Mouse (Mus musculus) forebrain, embryonic 11.5 days (tissue): Measurements from ENCODE around the gene Polr2e. TPM values are rescaled to one million over a fixed set of nuclear protein-coding genes. Genes with fewer than 3 reads are reported as not detected.
A peak's percentile ranks its signal among the peaks of the same experiment; 100 is the strongest.

Experiments used
- ATAC-seq: fragments of 200-750 bp; cut with Nextera tagmentation; replicated peaks from 2 replicates; pipeline ENCODE4 v1.8.0; 2017; ENCODE audit warnings: moderate TSS enrichment; ENCODE audit not compliant: low FRiP score
- DNase-seq: peaks from one replicate; pipeline ENCODE4 v3.0.0-alpha.2; 2017; ENCODE audit warnings: low spot score
- H3K27ac ChIP-seq: fragments of 300-500 bp; sonication (generic); 2 replicates; pipeline ENCODE4 v1.5.1; 2014; ENCODE audit warnings: low read depth, low read length
- H3K27me3 ChIP-seq: fragments of 300-500 bp; sonication (generic); 2 replicates; pipeline ENCODE4 v1.6.1; 2014; ENCODE audit warnings: mild to moderate bottlenecking, low read length, mixed read lengths; ENCODE audit not compliant: control insufficient read depth, insufficient read depth
- H3K36me3 ChIP-seq: fragments of 300-500 bp; sonication (generic); 2 replicates; pipeline ENCODE4 v1.6.1; 2014; ENCODE audit warnings: mild to moderate bottlenecking, low read length, moderate library complexity, mixed read lengths; ENCODE audit not compliant: control insufficient read depth, insufficient read depth
- H3K4me1 ChIP-seq: fragments of 300-500 bp; sonication (generic); replicated peaks from 2 replicates; pipeline ENCODE4 v1.6.1; 2014; ENCODE audit warnings: low read length, mixed read lengths; ENCODE audit not compliant: control insufficient read depth, insufficient read depth
- H3K4me2 ChIP-seq: fragments of 300-500 bp; sonication (generic); 2 replicates; pipeline ENCODE4 v1.6.1; 2014; ENCODE audit warnings: low read depth, mild to moderate bottlenecking, low read length, moderate library complexity, mixed read lengths; ENCODE audit not compliant: severe bottlenecking
- H3K4me3 ChIP-seq: fragments of 300-500 bp; sonication (generic); 2 replicates; pipeline ENCODE4 v1.5.1; 2014; ENCODE audit warnings: low read depth, low read length
- H3K9ac ChIP-seq: fragments of 300-500 bp; sonication (generic); 2 replicates; pipeline ENCODE4 v1.6.1; 2014; ENCODE audit warnings: low read length
- H3K9me3 ChIP-seq: fragments of 300-500 bp; sonication (generic); 2 replicates; pipeline ENCODE4 v1.6.1; 2016; ENCODE audit warnings: low read length, mixed read lengths; ENCODE audit not compliant: control insufficient read depth
- WGBS: fragments of 180-500 bp; shearing (Covaris S2); extraction: QIAGEN DNeasy Blood & Tissue Kit; methylation state at CpG from one replicate; pipeline ENCODE4 v1.1.7; 2014; 5-methylcytosine and 5-hydroxymethylcytosine counted together
- polyA plus RNA-seq: library from polyadenylated mRNA; unstranded; fragments of >200 nt; fragmentation: Nextera tagmentation; extraction: Ambion mirVana; gene quantifications from 2 replicates; pipeline ENCODE4 v1.2.1, GENCODE M21; 2014

Gene Polr2e
- polyA plus RNA-seq, 1 experiment from 2014 or later, result 217 TPM

DNA sequence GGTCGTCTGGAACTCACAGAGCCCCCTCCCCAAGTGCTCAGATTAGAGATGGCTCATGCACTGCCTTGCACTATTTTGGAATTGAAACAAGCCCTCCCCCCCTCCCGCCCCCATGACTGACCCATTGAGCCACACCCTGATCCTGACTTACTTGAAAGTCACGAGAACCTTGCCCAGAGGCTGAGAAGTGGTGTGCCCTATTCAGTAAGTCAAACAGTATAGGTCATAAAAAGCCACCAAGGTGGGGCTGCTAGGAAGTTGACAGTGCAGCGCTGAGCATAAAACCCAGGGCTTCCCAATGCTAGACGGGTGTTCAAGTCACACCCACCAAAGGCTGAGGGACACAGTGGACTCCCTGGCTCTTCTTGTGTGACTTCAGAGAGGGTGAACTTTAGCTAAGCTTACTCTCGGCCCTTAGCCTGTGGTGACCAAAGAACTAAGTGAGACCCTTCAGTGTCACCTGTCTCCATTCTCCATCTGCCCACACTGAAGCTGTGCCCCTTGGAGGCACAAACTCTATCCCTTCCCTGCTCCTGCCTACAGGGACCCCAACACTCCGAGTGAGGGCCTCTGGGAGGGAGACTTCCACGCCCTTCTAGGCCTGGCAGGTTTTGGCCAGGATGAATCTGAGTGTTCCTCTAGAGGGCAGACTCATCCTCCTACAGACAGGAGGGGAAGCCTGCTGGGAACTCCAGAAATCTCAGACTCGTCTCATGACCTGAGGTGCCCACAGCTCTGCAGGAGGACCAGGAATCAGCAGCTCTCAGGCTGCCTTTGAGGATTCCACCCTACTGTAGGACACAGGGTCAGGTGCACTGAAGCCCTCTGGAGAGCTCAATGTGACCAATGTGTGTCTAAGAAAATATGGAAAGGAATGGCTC lies 5.8 kb downstream of the Polr2e start:
- DNase-seq (no peak), ATAC-seq (no peak)
- no peak overlapping the region for H3K9ac ChIP-seq
- H3K4me3 ChIP-seq, result no peak overlapping the region
- H3K4me2 ChIP-seq, result no peak overlapping the region
- 57% methylated on average over 9 of the region's 9 CpGs for WGBS
- peaks cover 5% of the 10 kb centered on the region; the same call in 1 of the 2 replicates for H3K36me3 ChIP-seq
- no peaks in the 10 kb centered on the region for H3K9me3 ChIP-seq
- peaks cover 9% of the 10 kb centered on the region for H3K4me1 ChIP-seq
- H3K27me3 ChIP-seq, result no peaks in the 10 kb centered on the region
- no peak overlapping the region for H3K27ac ChIP-seq

DNA sequence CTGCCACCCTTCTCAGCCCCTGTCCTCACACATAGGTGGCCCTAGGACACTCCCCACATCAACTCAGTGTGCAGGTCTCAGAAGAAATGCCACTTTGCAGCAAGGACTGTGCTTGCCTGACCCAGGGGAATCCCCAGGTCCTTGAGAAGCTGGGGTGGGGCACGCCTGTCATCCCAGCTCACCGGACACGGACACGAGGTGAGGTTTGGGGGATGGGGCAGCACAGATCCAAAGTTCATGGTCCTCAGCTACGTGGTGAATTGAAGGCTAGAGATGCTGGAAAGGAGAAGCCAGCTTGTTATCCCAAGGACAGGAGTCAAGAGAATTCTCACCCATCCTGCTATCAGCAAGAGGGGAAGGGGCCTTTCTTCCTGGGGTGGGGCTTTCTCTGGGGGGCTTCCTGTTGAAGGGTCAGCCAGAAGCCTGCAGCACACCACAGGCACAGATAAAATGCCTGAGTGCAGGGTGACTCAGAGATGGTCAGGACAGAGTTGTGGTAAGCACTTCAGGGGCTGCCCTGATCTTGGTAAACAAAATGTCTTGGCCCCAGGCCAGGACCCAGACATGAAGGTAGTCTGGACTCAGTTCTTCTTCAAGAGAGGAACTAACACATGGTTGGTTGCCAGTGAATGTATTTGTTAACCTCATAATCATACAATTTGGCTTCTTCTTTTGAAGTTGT lies 6.7 kb downstream of the Polr2e start:
- Histone ChIP-seq H3K9me3 (no peaks in the 10 kb centered on the region), H3K36me3 (peaks cover 5% of the 10 kb centered on the region; the same call in 1 of the 2 replicates), H3K27ac (no peak overlapping the region), H3K4me1 (peaks cover under 1% of the 10 kb centered on the region), H3K4me2 (no peak overlapping the region), H3K9ac (no peak overlapping the region), H3K27me3 (no peaks in the 10 kb centered on the region), H3K4me3 (no peak overlapping the region)
- 69% methylated on average over 5 of the region's 5 CpGs for WGBS
- DNase-seq (no peak), ATAC-seq (no peak)

DNA sequence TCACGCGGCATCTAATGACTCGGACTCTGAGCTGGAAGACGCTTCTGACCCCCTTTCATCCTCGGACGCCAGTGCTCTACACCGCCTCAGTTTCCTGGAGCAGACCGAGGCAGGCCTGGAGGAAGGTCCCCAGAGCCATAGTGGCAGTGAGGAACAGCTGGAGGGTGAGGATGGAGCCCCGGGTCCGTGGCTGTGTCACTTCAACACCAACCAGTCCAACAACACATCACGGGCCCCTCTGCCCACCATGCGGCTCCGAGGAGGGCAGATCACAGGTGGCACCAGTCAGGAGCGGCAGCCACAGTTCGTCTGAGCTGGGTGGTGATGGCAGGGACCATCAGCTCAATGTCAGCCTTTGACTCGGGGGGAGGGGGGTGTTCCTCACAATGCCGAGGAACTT lies 8.9 kb downstream of the Polr2e start:
- no peak for DNase-seq
- Histone ChIP-seq H3K4me3 (no peak overlapping the region), H3K27ac (no peak overlapping the region), H3K4me2 (no peak overlapping the region), H3K4me1 (no peaks in the 10 kb centered on the region), H3K27me3 (no peaks in the 10 kb centered on the region), H3K36me3 (peaks cover 3% of the 10 kb centered on the region; the same call in 1 of the 2 replicates), H3K9me3 (no peaks in the 10 kb centered on the region), H3K9ac (no peak overlapping the region)
- ATAC-seq, result no peak
- WGBS, result 89% methylated on average over 17 of the region's 17 CpGs

DNA sequence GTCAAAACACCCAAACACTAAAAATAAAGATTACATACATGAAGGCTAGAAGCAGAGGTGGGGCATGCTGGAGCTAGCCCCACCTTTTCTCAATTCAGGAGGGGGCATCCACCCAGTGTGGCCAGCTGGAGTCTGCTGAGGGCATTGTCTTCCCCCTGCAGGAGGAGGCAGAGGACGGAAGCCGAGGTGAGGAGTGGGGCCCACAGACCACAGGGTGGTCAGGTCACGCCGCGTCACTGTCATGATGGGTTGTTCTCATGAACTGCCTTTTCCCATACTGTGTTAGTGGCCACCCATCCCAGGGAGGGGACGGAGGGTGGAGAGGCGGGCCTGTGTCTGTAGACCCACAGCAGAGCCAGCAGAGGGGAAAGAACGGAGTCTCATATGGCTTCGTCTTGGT lies 9.4 kb downstream of the Polr2e start:
- H3K36me3 ChIP-seq, result peaks cover 1% of the 10 kb centered on the region; the same call in 1 of the 2 replicates
- WGBS, result 93% methylated on average over 7 of the region's 9 CpGs
- no peaks in the 10 kb centered on the region for H3K27me3 ChIP-seq
- H3K27ac ChIP-seq, result no peak overlapping the region
- no peak overlapping the region for H3K4me3 ChIP-seq
- no peaks in the 10 kb centered on the region for H3K4me1 ChIP-seq
- H3K9ac ChIP-seq, result no peak overlapping the region
- H3K4me2 ChIP-seq, result no peak overlapping the region
- DNase-seq (no peak), ATAC-seq (no peak)
- no peaks in the 10 kb centered on the region for H3K9me3 ChIP-seq

DNA sequence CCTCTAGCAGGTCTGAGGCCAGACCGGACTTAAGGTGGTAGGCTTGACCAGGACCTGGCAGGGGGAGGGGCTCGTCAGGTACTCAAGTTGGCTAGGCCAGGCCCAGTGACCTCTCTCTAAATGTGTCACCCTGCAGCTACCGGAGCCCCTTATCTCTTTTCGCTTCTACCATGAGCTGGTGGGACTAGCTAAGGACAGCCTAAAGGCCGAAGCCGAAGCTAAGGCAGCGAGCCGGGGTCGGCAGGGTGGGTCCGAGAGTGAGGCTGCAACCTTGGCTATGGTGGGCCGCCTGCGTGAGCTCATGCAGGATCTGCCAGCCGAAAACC lies 11.1 kb downstream of the Polr2e start:
- no peak for ATAC-seq
- Histone ChIP-seq H3K27ac (no peak overlapping the region), H3K9me3 (no peaks in the 10 kb centered on the region), H3K4me1 (no peaks in the 10 kb centered on the region), H3K9ac (no peak overlapping the region), H3K27me3 (no peaks in the 10 kb centered on the region), H3K36me3 (no peaks in the 10 kb centered on the region), H3K4me2 (no peak overlapping the region), H3K4me3 (no peak overlapping the region)
- DNase-seq, result no peak
- 93% methylated on average over 13 of the region's 13 CpGs for WGBS

DNA sequence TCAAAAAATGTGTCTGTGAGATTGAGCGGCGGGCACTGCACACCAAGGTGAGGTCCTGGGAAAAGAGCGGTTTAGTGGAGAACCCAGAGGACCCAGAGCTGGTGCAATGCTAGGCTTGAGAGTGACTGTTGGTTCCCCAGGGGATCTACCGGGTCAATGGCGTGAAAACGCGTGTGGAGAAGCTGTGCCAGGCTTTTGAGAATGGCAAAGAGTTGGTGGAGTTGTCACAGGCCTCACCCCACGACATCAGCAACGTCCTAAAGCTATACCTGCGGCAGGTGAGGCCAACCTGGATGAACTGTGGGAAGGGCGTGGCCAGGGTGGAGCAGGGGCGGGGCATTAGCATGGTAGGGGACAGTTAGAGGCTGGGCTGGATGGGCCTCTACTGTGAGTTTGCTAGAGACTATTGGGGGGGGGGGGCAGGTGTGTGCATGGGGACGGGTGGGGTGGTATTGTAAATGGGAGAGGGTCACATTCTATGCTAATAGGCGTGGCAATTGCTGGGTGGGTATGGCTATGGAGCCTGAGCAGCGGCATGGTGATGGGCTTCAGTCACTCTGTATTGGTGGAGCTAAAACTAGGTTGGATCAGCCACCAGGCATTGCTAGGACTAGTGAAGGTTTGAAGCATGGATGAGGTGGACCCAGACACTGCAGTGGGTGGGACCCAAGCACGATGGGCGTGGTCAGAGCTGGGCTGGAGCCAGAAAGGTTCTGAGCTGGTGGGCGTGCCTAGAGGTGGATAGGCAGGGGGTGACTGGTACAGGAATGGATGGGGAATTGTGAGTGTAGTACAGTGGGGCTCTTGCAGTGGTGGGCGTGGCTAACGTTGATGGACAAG lies 11.7 kb downstream of the Polr2e start:
- 73% methylated on average over 20 of the region's 20 CpGs for WGBS
- Histone ChIP-seq H3K4me3 (no peak overlapping the region), H3K9me3 (no peaks in the 10 kb centered on the region), H3K9ac (no peak overlapping the region), H3K36me3 (no peaks in the 10 kb centered on the region), H3K4me2 (no peak overlapping the region), H3K4me1 (no peaks in the 10 kb centered on the region), H3K27ac (no peak overlapping the region), H3K27me3 (no peaks in the 10 kb centered on the region)
- DNase-seq (no peak), ATAC-seq (0 out of 2 replicates have a peak, but pooled peaks have one; percentile 43)

DNA sequence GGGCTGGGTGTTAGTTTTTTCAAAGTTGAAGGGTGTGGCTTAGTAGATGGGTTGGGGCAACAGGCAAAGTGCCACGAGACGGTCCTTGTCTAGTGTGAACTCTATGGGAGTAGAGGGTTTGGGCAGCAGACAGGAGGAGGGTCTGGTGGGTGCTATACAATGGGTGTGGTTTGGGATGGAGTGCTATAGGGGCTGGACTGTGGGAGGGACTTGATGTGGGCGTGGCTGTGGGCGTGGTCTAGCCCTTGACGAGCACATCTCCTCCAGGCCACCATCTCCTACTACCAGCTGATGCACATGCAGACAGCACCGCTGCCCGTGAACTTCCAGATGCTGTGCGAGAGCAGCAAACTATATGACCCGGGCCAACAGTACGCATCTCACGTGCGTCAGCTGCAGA lies 13.7 kb downstream of the Polr2e start:
- H3K27me3 ChIP-seq, result no peaks in the 10 kb centered on the region
- no peaks in the 10 kb centered on the region for H3K4me1 ChIP-seq
- H3K9me3 ChIP-seq, result no peaks in the 10 kb centered on the region
- H3K4me2 ChIP-seq, result no peak overlapping the region
- 60% methylated on average over 12 of the region's 12 CpGs for WGBS
- H3K9ac ChIP-seq, result no peak overlapping the region
- no peak overlapping the region for H3K27ac ChIP-seq
- peak; percentile 49 for ATAC-seq
- H3K36me3 ChIP-seq, result no peaks in the 10 kb centered on the region
- no peak for DNase-seq
- H3K4me3 ChIP-seq, result no peak overlapping the region

DNA sequence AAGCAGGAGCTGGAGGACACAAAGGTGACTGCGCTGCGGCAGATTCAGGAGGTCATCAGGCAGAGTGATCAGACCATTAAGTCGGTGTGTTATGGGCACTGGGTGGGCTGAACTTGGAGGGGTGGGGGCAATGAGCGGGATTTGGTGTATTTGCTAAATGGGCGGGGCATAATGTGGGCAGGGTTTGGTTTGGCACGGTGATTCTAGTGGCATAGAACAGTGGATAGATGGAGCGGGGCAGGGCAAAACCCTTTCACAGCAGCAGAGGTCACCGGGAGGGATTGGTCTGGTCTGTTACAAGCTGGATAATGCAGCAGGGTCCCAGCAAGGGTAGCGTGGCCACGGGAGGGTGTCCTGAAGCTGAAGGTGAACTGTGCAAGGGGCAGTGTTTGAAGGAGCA lies 14.1 kb downstream of the Polr2e start:
- ATAC-seq, result peak; percentile 3; the same call in 1 of the 2 replicates
- H3K27ac ChIP-seq, result no peak overlapping the region
- H3K4me3 ChIP-seq, result no peak overlapping the region
- no peak overlapping the region for H3K4me2 ChIP-seq
- no peaks in the 10 kb centered on the region for H3K4me1 ChIP-seq
- no peaks in the 10 kb centered on the region for H3K36me3 ChIP-seq
- H3K9me3 ChIP-seq, result no peaks in the 10 kb centered on the region
- WGBS, result 80% methylated on average over 10 of the region's 10 CpGs
- H3K9ac ChIP-seq, result no peak overlapping the region
- no peak for DNase-seq
- no peaks in the 10 kb centered on the region for H3K27me3 ChIP-seq
